Mouse (Mus musculus): ENCODE measurements at regions not wholly inside any gene's neighbourhood (a gene's known extent, or its start where the extent isn't known, plus 50 kb on each side); places are given as distances from the start of the nearest gene placed in this dataset.
"Not testable (repeated sequence)": the region's sequence is repeated elsewhere in the genome, so short reads cannot be mapped to it uniquely, and the experiment has no call there.

- peak; percentile 37 for DNase-seq
Observed at GRCm38 (mm10) chr2:10658317-10658716, 288.0 kb downstream of the Sfmbt2 start.

- not testable (repeated sequence) for DNase-seq
Observed at GRCm38 (mm10) chr2:10667915-10668314, 297.6 kb downstream of the Sfmbt2 start.

GRCm38 (mm10) chr2:10670423-10671298 lies 300.4 kb downstream of the Sfmbt2 start:
- no peak for DNase-seq

- DNase-seq, result no peak
Observed at GRCm38 (mm10) chr2:10671299-10671632, 301.0 kb downstream of the Sfmbt2 start.

- no peak for DNase-seq
Observed at GRCm38 (mm10) chr2:10672196-10672595, 301.9 kb downstream of the Sfmbt2 start.

- no peak for DNase-seq
Observed at GRCm38 (mm10) chr2:10674738-10675349, 304.5 kb downstream of the Sfmbt2 start.

GRCm38 (mm10) chr2:10701459-10701858 lies 331.1 kb downstream of the Sfmbt2 start:
- peak; percentile 18 for DNase-seq

GRCm38 (mm10) chr2:10718366-10718765 lies 348.1 kb downstream of the Sfmbt2 start:
- DNase-seq, result no peak

GRCm38 (mm10) chr2:10734337-10734736 lies 364.0 kb downstream of the Sfmbt2 start:
- DNase-seq, result not testable (repeated sequence)

GRCm38 (mm10) chr2:10736696-10737457 lies 366.6 kb downstream of the Sfmbt2 start:
- no peak for DNase-seq

- peak; percentile 11 for DNase-seq
Observed at GRCm38 (mm10) chr2:10737458-10737775, 367.1 kb downstream of the Sfmbt2 start.

GRCm38 (mm10) chr2:10745127-10745526 lies 374.8 kb downstream of the Sfmbt2 start:
- DNase-seq, result no peak

GRCm38 (mm10) chr2:10755375-10755774 lies 385.1 kb downstream of the Sfmbt2 start:
- peak; percentile 51 for DNase-seq

- no peak for DNase-seq
Observed at GRCm38 (mm10) chr2:10757202-10757840, 387.0 kb downstream of the Sfmbt2 start.

- DNase-seq, result no peak
Observed at GRCm38 (mm10) chr2:10757886-10758285, 387.6 kb downstream of the Sfmbt2 start.

- no peak for DNase-seq
Observed at GRCm38 (mm10) chr2:10762236-10762635, 391.9 kb downstream of the Sfmbt2 start.

- no peak for DNase-seq
Observed at GRCm38 (mm10) chr2:10783071-10783470, 388.8 kb upstream of the Prkcq start.

- DNase-seq, result no peak
Observed at GRCm38 (mm10) chr2:10783594-10783993, 388.3 kb upstream of the Prkcq start.

- no peak for DNase-seq
Observed at GRCm38 (mm10) chr2:10784266-10784665, 387.6 kb upstream of the Prkcq start.

- DNase-seq, result peak; percentile 55
Observed at GRCm38 (mm10) chr2:10785156-10785555, 386.8 kb upstream of the Prkcq start.

- DNase-seq, result peak; percentile 73
Observed at GRCm38 (mm10) chr2:10788509-10788908, 383.4 kb upstream of the Prkcq start.

- DNase-seq, result peak; percentile 4
Observed at GRCm38 (mm10) chr2:10791233-10791632, 380.7 kb upstream of the Prkcq start.

GRCm38 (mm10) chr2:10816374-10816773 lies 355.5 kb upstream of the Prkcq start:
- no peak for DNase-seq
